Mouse (Mus musculus): ENCODE measurements around the gene Hs3st3b1. TPM values are rescaled to one million over a fixed set of nuclear protein-coding genes. Genes with fewer than 3 reads are reported as not detected.

Hs3st3b1 gene
- polyA plus RNA-seq, 1 experiment from 2014 or later = 18.5 TPM

DNA sequence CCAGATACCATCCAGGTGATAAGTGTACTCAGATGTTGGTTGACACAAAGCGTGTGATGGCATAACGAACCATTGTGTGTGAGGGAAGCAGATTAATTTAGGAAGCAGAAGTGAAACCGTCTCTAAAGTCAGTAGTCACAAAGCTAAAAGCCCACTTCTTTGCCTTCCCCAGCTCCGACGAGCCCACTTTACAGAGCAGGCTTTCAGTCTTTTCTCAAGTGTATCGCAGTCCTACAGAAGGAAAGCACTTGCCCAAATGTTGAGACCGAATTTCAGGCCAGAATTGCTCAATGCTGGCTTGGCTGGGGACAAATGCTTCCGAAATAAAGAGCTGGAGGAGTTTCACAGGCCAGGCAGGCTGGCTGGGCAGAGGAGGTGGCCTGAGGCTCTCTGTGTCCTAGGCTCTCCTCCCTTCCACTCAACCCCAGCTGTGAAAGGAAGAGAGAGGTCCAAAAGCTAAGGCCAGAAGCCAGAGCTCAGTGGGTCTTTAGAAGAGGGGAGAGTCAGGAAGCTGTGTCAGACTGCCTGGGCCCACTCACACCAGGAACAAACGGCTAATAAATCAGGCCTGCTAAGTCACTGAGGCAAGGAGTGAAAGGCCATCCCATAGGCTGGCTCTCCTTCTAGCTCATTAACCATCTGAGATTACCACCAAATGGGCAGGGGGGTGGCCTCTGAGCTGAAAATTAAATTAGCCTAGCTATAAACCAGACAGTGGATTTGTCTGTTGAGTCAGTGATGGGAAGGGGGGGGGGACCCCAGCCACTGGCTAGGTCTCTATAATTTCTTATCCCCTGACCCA lies 15.3 kb downstream of the Hs3st3b1 start:
- Histone ChIP-seq H3K9ac (no peak overlapping the region), H3K9me3 (no peaks in the 10 kb centered on the region), H3K36me3 (no peaks in the 10 kb centered on the region; the same call in none of the 2 replicates), H3K4me2 (no peak overlapping the region), H3K27ac (no peak overlapping the region), H3K27me3 (peaks cover 7% of the 10 kb centered on the region; the same call in 1 of the 2 replicates), H3K4me1 (peaks cover 18% of the 10 kb centered on the region), H3K4me3 (no peak overlapping the region)
- WGBS = 81% methylated on average over 9 of the region's 9 CpGs
- ATAC-seq (ENCODE audit: insufficient number of reproducible peaks, insufficient read depth, low FRiP score, low TSS enrichment, low read depth) = no peak

DNA sequence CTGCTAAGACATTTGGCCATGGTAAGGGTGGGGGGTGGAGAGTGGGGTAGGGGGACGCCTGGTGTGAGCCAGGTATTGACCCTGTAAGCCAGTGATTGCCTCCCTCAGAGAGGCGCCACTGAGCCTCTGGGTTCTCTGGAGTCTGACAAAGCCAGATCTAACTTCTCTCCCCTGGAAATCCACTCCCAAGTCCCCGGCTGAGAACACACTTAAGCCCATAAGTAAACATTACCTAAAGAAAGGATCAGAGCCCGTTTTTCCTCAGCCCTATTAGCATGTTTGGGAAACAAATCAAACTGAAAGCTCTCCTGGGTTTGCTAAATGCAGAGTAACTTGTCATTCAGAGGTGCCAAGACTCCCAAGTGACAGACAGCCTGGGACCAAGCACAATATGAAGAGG lies 17.3 kb downstream of the Hs3st3b1 start:
- H3K4me1 ChIP-seq = peaks cover 4% of the 10 kb centered on the region; the same call in 1 of the 2 replicates
- whole genome bisulfite sequencing = 54% methylated on average over 4 of the region's 4 CpGs
- no peak for ATAC-seq (ENCODE audit: insufficient number of reproducible peaks, insufficient read depth, low FRiP score, low TSS enrichment, low read depth)

DNA sequence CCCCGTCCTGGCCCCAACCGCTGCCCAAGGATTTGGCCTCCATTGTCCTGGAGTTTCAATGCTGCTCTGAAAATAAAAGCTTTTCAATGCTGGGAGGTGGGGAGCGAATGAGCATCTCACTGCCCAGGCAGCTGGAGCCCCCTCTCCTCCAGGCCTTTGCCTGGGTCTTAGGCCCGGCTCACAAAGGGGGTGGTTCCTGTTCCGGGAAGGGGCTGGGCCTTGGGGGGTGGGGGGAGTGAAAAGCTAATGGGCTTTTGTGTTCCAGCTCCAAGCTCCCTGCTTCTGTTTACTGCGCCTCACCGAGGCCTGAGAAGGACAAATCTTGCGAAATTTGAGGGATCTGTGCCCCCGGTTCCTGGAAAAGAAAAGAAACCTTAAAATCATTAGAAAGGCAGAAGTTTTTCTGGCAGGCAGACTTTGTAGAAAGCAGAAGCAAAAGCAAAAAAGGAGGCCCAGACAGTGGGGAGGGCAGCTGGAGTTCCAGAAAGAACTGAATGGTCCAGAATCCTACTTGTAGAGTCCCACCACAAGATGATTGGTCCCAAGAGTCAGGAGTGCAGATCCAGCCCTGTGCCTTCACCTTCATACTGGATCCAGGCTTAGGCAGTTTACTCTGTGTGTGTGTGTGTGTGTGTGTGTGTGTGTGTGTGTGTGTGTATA lies 23.5 kb downstream of the Hs3st3b1 start:
- ATAC-seq (ENCODE audit: insufficient number of reproducible peaks, insufficient read depth, low FRiP score, low TSS enrichment, low read depth) = no peak
- peaks cover 4% of the 10 kb centered on the region; the same call in 1 of the 2 replicates for H3K27me3 ChIP-seq

More for the DNA sequence above, 17.3 kb downstream of the Hs3st3b1 start:
- no peak overlapping the region for H3K9ac ChIP-seq
- H3K9me3 ChIP-seq = no peaks in the 10 kb centered on the region
- H3K36me3 ChIP-seq = no peaks in the 10 kb centered on the region; the same call in none of the 2 replicates
- no peak overlapping the region for H3K4me2 ChIP-seq
- H3K27me3 ChIP-seq = peaks cover 4% of the 10 kb centered on the region; the same call in 1 of the 2 replicates
- H3K4me3 ChIP-seq = no peak overlapping the region
- no peak overlapping the region for H3K27ac ChIP-seq

GRCm38 (mm10) chr11:63897856-63898508 lies 24.1 kb downstream of the Hs3st3b1 start:
- H3K9ac ChIP-seq = no peak overlapping the region
- no peak overlapping the region for H3K4me2 ChIP-seq
- peaks cover 22% of the 10 kb centered on the region for H3K4me1 ChIP-seq
- no peaks in the 10 kb centered on the region for H3K9me3 ChIP-seq
- ATAC-seq (ENCODE audit: insufficient number of reproducible peaks, insufficient read depth, low FRiP score, low TSS enrichment, low read depth) = no peak
- no peak overlapping the region for H3K4me3 ChIP-seq
- H3K27ac ChIP-seq = no peak overlapping the region
- 66% methylated on average over 13 of the region's 13 CpGs for WGBS
- H3K27me3 ChIP-seq = peaks cover 4% of the 10 kb centered on the region; the same call in 1 of the 2 replicates
- no peaks in the 10 kb centered on the region for H3K36me3 ChIP-seq

More for the DNA sequence above, 23.5 kb downstream of the Hs3st3b1 start:
- no peak overlapping the region for H3K27ac ChIP-seq
- peaks cover 22% of the 10 kb centered on the region for H3K4me1 ChIP-seq
- H3K9me3 ChIP-seq = no peaks in the 10 kb centered on the region
- no peaks in the 10 kb centered on the region; the same call in 1 of the 2 replicates for H3K36me3 ChIP-seq
- H3K9ac ChIP-seq = no peak overlapping the region
- no peak overlapping the region for H3K4me3 ChIP-seq
- 39% methylated on average over 9 of the region's 9 CpGs for WGBS
- H3K4me2 ChIP-seq = no peak overlapping the region

DNA sequence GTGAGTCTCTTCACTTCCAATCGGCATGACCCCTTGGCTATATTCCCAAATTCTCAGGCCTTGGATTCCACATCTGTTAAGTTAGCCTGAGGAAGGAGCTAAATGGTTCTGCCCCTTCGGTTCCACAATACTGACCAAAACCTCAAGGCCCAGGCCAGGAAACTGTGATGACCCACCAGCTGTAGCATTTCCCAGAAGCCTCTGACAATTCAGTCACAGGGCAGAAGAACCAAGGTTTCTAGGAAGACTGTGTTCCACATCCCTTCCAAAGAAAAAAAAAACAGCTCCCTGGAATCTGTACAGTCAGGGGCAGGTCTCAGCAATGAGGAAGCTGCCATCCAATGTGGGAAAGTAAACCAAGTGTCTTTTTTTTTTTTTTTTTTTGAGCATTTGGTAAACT lies 25.1 kb downstream of the Hs3st3b1 start:
- Histone ChIP-seq H3K4me3 (no peak overlapping the region), H3K4me2 (no peak overlapping the region), H3K9me3 (no peaks in the 10 kb centered on the region), H3K36me3 (no peaks in the 10 kb centered on the region), H3K4me1 (peaks cover 24% of the 10 kb centered on the region), H3K9ac (no peak overlapping the region), H3K27ac (no peak overlapping the region), H3K27me3 (peaks cover 11% of the 10 kb centered on the region)
- no peak for ATAC-seq (ENCODE audit: insufficient number of reproducible peaks, insufficient read depth, low FRiP score, low TSS enrichment, low read depth)
- WGBS = 89% methylated on average over 2 of the region's 2 CpGs

- peaks cover 14% of the 10 kb centered on the region for H3K27me3 ChIP-seq
- H3K9ac ChIP-seq = no peak overlapping the region
- H3K36me3 ChIP-seq = no peaks in the 10 kb centered on the region
- H3K27ac ChIP-seq = no peak overlapping the region
- no peaks in the 10 kb centered on the region for H3K9me3 ChIP-seq
- ATAC-seq (ENCODE audit: insufficient number of reproducible peaks, insufficient read depth, low FRiP score, low TSS enrichment, low read depth) = no peak
- peaks cover 38% of the 10 kb centered on the region for H3K4me1 ChIP-seq
- 51% methylated on average over 6 of the region's 6 CpGs for WGBS
- H3K4me2 ChIP-seq = no peak overlapping the region
- no peak overlapping the region for H3K4me3 ChIP-seq
Measured at GRCm38 (mm10) chr11:63894188-63894587, 27.9 kb downstream of the Hs3st3b1 start.

- no peak for ATAC-seq (ENCODE audit: insufficient number of reproducible peaks, insufficient read depth, low FRiP score, low TSS enrichment, low read depth)
- peaks cover 18% of the 10 kb centered on the region for H3K27me3 ChIP-seq
- H3K4me3 ChIP-seq = no peak overlapping the region
- 67% methylated on average over 6 of the region's 6 CpGs for WGBS
- no peak overlapping the region for H3K9ac ChIP-seq
- H3K4me1 ChIP-seq = peaks cover 34% of the 10 kb centered on the region
- H3K36me3 ChIP-seq = peaks cover 4% of the 10 kb centered on the region; the same call in 1 of the 2 replicates
- no peak overlapping the region for H3K4me2 ChIP-seq
- no peak overlapping the region for H3K27ac ChIP-seq
- H3K9me3 ChIP-seq = no peaks in the 10 kb centered on the region
Measured at GRCm38 (mm10) chr11:63893557-63893956, 28.5 kb downstream of the Hs3st3b1 start.

- peaks cover 30% of the 10 kb centered on the region for H3K4me1 ChIP-seq
- WGBS = 20% methylated on average over 7 of the region's 7 CpGs
Measured at GRCm38 (mm10) chr11:63891479-63892020, 30.5 kb downstream of the Hs3st3b1 start.

DNA sequence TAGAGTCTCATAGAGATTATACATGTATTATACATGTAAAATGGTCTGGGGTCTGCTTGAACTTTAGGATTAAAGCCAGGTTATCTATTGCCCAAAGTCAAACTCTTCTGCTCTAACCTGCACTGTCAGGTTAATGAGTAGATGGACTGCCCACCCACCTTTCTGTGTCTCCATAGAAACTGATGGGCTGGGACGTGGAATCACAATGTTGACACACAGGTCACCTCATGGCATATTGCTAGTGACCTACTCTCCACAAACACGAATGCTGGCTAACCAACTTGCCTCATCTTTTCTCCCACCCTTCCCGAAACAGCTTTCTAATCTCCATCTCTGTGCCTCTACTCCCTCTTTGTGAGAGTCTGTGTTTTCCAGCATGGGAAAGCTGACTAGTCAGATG lies 38.7 kb downstream of the Hs3st3b1 start:
- 89% methylated on average over 3 of the region's 3 CpGs for WGBS
- ATAC-seq (ENCODE audit: insufficient number of reproducible peaks, insufficient read depth, low FRiP score, low TSS enrichment, low read depth) = no peak
- H3K36me3 ChIP-seq = peaks cover 7% of the 10 kb centered on the region

More at GRCm38 (mm10) chr11:63891479-63892020, 30.5 kb downstream of the Hs3st3b1 start:
- H3K9me3 ChIP-seq = no peaks in the 10 kb centered on the region
- H3K27me3 ChIP-seq = peaks cover 31% of the 10 kb centered on the region
- H3K4me3 ChIP-seq = no peak overlapping the region
- H3K9ac ChIP-seq = no peak overlapping the region
- no peak for ATAC-seq (ENCODE audit: insufficient number of reproducible peaks, insufficient read depth, low FRiP score, low TSS enrichment, low read depth)
- H3K4me2 ChIP-seq = no peak overlapping the region
- no peak overlapping the region for H3K27ac ChIP-seq
- peaks cover 12% of the 10 kb centered on the region for H3K36me3 ChIP-seq

GRCm38 (mm10) chr11:63880296-63880695 lies 41.8 kb downstream of the Hs3st3b1 start:
- ATAC-seq (ENCODE audit: insufficient number of reproducible peaks, insufficient read depth, low FRiP score, low TSS enrichment, low read depth) = no peak
- no peaks in the 10 kb centered on the region for H3K9me3 ChIP-seq
- H3K27me3 ChIP-seq = peaks cover 10% of the 10 kb centered on the region
- no peak overlapping the region for H3K4me3 ChIP-seq
- no peak overlapping the region for H3K9ac ChIP-seq
- no peak overlapping the region for H3K27ac ChIP-seq
- H3K36me3 ChIP-seq = no peaks in the 10 kb centered on the region; the same call in 1 of the 2 replicates
- peaks cover 3% of the 10 kb centered on the region; the same call in 1 of the 2 replicates for H3K4me1 ChIP-seq
- no peak overlapping the region for H3K4me2 ChIP-seq
- WGBS = 74% methylated on average over 2 of the region's 2 CpGs

More for the DNA sequence above, 38.7 kb downstream of the Hs3st3b1 start:
- Histone ChIP-seq H3K4me3 (no peak overlapping the region), H3K27ac (no peak overlapping the region), H3K4me1 (peaks cover 7% of the 10 kb centered on the region; the same call in 1 of the 2 replicates), H3K9ac (no peak overlapping the region), H3K27me3 (peaks cover 21% of the 10 kb centered on the region), H3K4me2 (no peak overlapping the region), H3K9me3 (no peaks in the 10 kb centered on the region)

DNA sequence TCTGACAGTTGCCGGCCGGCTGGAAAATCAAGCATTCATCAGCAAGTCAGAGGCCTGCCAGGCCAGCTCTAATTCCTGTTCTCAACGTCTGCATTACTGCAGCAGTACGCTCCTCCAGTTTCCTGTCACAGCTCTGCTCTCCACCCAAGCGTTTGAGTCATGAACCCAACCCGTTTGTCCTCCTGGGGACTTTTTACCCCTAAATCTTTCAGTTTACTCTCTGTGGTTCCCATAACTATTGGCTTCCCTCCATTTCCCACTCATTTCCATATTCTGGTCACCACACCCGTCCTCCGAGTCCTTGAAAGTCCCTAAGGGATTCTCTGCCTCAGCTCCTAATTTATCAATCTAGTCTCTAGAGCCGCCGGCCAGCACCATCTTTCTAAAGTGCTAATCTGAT lies 42.8 kb downstream of the Hs3st3b1 start:
- ATAC-seq (ENCODE audit: insufficient number of reproducible peaks, insufficient read depth, low FRiP score, low TSS enrichment, low read depth) = no peak
- WGBS = 51% methylated on average over 10 of the region's 10 CpGs
- no peak overlapping the region for H3K27ac ChIP-seq
- no peak overlapping the region for H3K9ac ChIP-seq
- no peak overlapping the region for H3K4me2 ChIP-seq
- no peaks in the 10 kb centered on the region for H3K36me3 ChIP-seq
- H3K4me1 ChIP-seq = peaks cover 3% of the 10 kb centered on the region; the same call in 1 of the 2 replicates
- H3K9me3 ChIP-seq = no peaks in the 10 kb centered on the region
- no peak overlapping the region for H3K4me3 ChIP-seq
- peaks cover 7% of the 10 kb centered on the region for H3K27me3 ChIP-seq
